Mouse (Mus musculus) testis, adult 10 weeks (tissue): Measurements from ENCODE around the gene Adamts2. TPM values are rescaled to one million over a fixed set of nuclear protein-coding genes. Genes with fewer than 3 reads are reported as not detected.

ENCODE experiments used
- polyA plus RNA-seq: library from polyadenylated mRNA; stranded (reverse); fragments of 350-450 nt; fragmentation: Illumina TruSeq; extraction: RNeasy Lipid Tissue Mini Kit (QIAGEN cat#74804); gene quantifications from one replicate; pipeline ENCODE4 v1.2.3, GENCODE M21; 2014; ENCODE audit warnings: low read depth, low replicate concordance

The Adamts2 gene
- 1.2 TPM for polyA plus RNA-seq

DNA sequence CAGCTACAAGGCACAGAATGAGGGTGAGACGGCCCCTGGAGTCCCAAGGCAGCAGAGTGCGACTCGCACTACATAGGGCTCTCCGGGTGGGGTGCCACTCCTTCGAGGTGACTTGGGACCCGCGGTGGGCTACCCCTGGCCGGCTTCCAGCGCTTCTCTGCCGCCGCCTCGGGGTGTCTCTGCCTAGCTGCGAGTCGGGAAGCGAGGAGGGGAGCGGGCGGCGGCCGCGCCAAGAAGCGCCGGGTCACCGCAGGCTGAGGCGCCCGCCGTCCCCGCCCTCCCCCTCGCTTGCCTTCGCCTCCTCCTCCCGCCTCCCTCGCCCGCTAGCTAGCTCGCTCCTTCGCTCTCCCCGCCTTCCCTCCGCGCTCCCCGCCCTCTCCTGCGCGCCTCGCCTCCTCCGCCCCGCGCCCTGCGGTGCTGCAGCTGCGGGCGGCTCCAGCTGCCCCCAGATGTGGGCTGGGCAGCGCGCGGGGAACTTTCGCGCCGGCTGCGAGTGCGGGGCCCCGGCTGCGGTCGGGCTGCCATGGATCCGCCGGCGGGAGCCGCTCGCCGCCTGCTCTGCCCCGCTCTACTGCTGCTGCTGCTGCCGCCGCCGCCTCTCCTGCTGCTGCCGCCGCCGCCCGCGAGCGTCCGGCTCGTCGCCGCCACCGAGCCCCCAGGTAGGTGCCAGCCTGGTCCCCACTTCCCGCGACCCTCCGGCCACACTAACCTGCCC is at the start of gene Adamts2:
Gene Adamts2 (plus strand): TSS at position 444 of the 715 bp plus-strand sequence.

DNA sequence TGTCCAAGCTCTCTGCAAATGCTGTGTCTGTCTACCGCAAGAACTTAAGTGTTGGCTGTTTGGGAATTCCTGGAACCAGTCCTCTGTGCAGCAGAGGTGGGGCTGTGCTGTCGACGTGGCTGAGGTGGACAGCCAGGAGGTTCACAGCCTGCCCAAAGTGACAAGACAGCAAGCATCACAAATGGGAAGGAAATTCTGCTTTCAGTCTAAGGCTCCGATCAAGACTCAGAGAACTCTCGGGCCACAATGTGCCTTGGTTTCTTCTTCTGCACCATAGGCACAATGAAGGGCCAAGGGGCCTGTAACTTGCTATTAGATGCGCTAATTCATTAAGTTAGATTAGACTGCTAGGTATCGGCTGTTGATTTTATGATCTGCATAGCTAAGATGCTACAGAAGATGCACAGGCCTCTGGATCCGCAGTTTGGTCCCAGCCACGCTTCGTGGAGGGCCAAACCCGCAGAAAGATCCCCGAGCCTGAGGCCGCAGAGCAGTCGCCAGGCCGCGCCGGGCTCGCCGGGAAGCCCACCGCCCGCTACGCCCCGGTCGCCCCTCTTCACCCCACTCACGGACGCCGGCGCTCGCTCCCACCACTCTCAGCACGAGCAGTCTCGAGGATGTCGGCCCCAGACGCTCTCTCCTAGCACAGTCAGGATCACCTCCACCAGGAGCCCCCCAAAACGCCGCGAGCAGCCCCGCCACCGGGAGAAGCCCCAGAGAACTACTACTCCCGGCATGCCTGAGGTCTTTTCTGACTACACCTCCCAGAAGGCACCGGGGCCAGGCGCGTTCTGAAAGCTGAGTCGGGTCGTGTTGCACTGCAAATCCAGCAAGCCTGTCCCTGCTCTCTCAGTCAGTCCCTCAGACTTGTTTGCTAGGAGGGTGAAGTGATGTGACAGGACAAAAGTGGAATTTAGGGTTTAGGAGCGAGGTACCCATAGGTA is 225.4 kb downstream of the Adamts2 start, which contains the start of gene Zfp354c:
Gene Zfp354c (minus strand): TSS at position 715 of the 944 bp plus-strand sequence.

DNA sequence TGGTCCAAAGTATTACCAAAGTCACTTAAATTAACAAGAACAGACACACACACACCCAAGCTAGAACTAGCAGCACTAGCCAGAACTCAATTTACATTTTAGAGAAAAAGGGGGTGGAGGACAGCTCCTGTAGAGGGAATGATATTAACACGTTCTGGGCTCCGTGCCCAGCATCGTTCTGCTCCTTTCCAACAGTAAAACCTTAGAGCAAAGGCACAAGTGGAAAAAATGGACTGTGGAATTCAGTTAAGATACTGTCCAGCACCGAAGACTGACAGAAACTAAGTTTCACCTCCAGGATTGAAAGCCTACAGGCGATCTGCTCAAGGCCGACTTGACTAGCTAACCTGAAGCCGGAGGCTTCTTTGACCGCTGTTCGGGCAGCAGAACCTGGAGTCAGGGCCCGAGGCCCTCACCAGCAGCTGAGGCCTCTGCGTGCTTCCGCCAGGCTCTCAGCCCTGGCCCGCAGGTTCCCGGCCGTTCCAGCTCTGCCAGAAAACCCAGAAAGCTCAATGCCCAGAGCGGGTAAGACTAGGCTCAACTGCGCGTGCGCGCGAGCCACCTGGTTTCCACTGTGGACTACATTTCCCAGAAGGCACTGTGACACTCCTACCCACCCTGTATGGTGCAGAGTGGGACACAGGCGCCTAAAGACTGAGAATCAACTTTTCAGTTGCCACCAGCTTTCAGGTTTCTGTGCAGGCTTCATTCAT is 239.3 kb downstream of the Adamts2 start, which contains the start of gene Zfp879:
Gene Zfp879 (minus strand): TSS at position 530 of the 713 bp plus-strand sequence.

DNA sequence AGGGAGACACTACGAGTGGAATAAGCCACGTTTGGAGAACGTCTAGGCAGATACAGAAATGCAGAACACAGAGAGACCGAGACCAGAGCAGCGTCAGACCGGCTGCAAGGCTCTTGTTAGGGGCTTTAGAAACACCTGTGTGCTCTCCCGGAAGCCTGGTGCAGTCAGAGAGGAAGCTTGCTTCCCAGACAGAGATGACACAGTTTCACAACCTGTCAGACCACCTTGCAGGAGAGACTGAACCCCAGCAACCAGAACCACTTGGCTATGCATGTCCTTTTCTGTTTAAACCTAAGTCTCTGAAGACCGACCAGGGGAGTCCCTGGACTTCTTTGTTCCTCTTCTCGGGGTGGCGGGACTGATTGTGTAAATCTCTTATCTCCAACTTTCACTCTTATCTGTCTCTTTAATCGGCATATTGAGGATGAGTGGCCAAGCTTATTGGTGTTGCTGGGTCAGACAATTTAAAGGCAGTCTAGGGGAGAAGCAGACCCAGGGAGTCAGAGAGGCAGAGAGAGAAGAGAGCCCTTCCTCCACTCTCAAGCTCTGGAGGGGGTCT is 248.4 kb downstream of the Adamts2 start, which contains the start of gene Grm6:
Gene Grm6 (plus strand): TSS at position 509 of the 559 bp plus-strand sequence.

Other genes with a start within 250 kb of the Adamts2 start
- gene Cby3, start 247.6 kb upstream of the Adamts2 start, polyA plus RNA-seq, result 0.70 TPM
- 648 TPM for gene Hnrnph1, start 225.1 kb upstream of the Adamts2 start, polyA plus RNA-seq
- gene Rufy1, start 171.0 kb upstream of the Adamts2 start, polyA plus RNA-seq, result 8.0 TPM
- 6.8 TPM for gene Zfp354c, start 225.6 kb downstream of the Adamts2 start, polyA plus RNA-seq
- 1.4 TPM for gene Zfp879, start 239.5 kb downstream of the Adamts2 start, polyA plus RNA-seq
- gene Grm6, start 248.6 kb downstream of the Adamts2 start, polyA plus RNA-seq, result 0.43 TPM